ENCODE assay signal across 46 mouse cellular contexts in the genomic region with DNA sequence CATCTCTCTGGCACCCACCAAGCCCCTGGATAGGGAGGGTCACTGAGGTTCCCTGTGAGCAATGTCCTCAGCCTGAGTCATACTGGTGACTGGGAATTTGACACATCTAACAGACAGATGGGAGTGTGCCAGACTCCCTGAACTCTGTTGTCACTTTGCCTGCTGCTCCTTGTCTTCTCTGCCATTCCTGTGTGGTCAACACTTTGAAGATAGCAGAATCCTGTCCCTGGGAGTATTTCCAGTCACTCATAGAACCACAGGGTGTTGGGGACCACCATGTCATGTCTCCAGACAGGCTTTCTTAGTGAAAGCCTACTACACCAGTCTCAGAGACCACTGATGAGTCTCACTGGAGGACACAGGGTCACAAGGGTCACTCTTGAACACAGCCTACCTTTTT. TPM values are rescaled to one million over a fixed set of nuclear protein-coding genes. Genes with fewer than 3 reads are reported as not detected.
"Had no signal": no experiment of that assay in that cellular context is flagged by ENCODE, and none has a peak within 500 bp of the region (broad histone marks: within the 10 kb centered on the region; RNA-seq: fewer than 3 reads in every experiment).

No protein-coding gene starts in this region.

- H3K9ac ChIP-seq: limb, embryonic 12.5 days; limb, embryonic 13.5 days; limb, embryonic 15.5 days; liver, embryonic 12.5 days; liver, embryonic 13.5 days; liver, embryonic 14.5 days; liver, embryonic 15.5 days; liver, postnatal 0 days; lung, embryonic 14.5 days; lung, embryonic 15.5 days; midbrain, embryonic 12.5 days; midbrain, embryonic 13.5 days; midbrain, embryonic 15.5 days; neural tube, embryonic 12.5 days; neural tube, embryonic 13.5 days had no signal

- DNase-seq: left cerebral cortex, postnatal 4 days; liver, embryonic 13.5 days; liver, postnatal 0 days; lung, adult 18-20 months; lung, adult 2 months; lung, embryonic 14.5 days; lung, postnatal 10 days; lung, postnatal 14 days; lung, postnatal 36 days; lung, postnatal 4 days; midbrain, embryonic 14.5 days had no signal

- H3K4me1 ChIP-seq: limb, embryonic 10.5 days; limb, embryonic 12.5 days; limb, embryonic 13.5 days; limb, embryonic 15.5 days; liver, embryonic 12.5 days; liver, embryonic 13.5 days; liver, embryonic 15.5 days; lung, embryonic 15.5 days; megakaryocyte, embryonic 14.5 days; midbrain, embryonic 12.5 days; midbrain, embryonic 13.5 days; midbrain, embryonic 15.5 days; neural tube, embryonic 12.5 days; neural tube, embryonic 13.5 days had no signal

- H3K4me3 ChIP-seq: limb, embryonic 10.5 days; limb, embryonic 12.5 days; limb, embryonic 13.5 days; limb, embryonic 15.5 days; liver, embryonic 12.5 days; liver, embryonic 13.5 days; liver, embryonic 15.5 days; lung, embryonic 15.5 days; megakaryocyte, embryonic 14.5 days; midbrain, embryonic 10.5 days; midbrain, embryonic 12.5 days; midbrain, embryonic 13.5 days; midbrain, embryonic 15.5 days; myocyte; neural tube, embryonic 12.5 days; neural tube, embryonic 13.5 days had no signal

- H3K27ac ChIP-seq: limb, embryonic 10.5 days; limb, embryonic 12.5 days; limb, embryonic 13.5 days; limb, embryonic 15.5 days; liver, embryonic 12.5 days; liver, embryonic 13.5 days; liver, embryonic 14.5 days; liver, embryonic 15.5 days; lung, embryonic 15.5 days; macrophage; midbrain, embryonic 10.5 days; midbrain, embryonic 12.5 days; midbrain, embryonic 13.5 days; midbrain, embryonic 15.5 days; neural tube, embryonic 12.5 days; neural tube, embryonic 13.5 days had no signal

- H3K4me2 ChIP-seq: limb, embryonic 12.5 days; limb, embryonic 13.5 days; limb, embryonic 15.5 days; liver, embryonic 11.5 days; liver, embryonic 12.5 days; liver, embryonic 13.5 days; liver, embryonic 15.5 days; lung, embryonic 14.5 days; lung, embryonic 15.5 days; midbrain, embryonic 11.5 days; midbrain, embryonic 12.5 days; midbrain, embryonic 13.5 days; midbrain, embryonic 15.5 days; neural tube, embryonic 12.5 days; neural tube, embryonic 13.5 days had no signal

- H3K9me3 ChIP-seq: limb, embryonic 10.5 days; limb, embryonic 12.5 days; limb, embryonic 13.5 days; limb, embryonic 15.5 days; liver, embryonic 12.5 days; liver, embryonic 13.5 days; liver, embryonic 15.5 days; lung, embryonic 15.5 days; megakaryocyte, embryonic 14.5 days; midbrain, embryonic 10.5 days; midbrain, embryonic 12.5 days; midbrain, embryonic 13.5 days; midbrain, embryonic 15.5 days; neural tube, embryonic 12.5 days; neural tube, embryonic 13.5 days had no signal

- H3K36me3 ChIP-seq: limb, embryonic 10.5 days; limb, embryonic 12.5 days; limb, embryonic 13.5 days; limb, embryonic 15.5 days; liver, embryonic 12.5 days; liver, embryonic 13.5 days; liver, embryonic 15.5 days; lung, embryonic 15.5 days; midbrain, embryonic 10.5 days; midbrain, embryonic 12.5 days; midbrain, embryonic 13.5 days; midbrain, embryonic 15.5 days; neural tube, embryonic 12.5 days; neural tube, embryonic 13.5 days had no signal

- H3K27me3 ChIP-seq: limb, embryonic 12.5 days; limb, embryonic 13.5 days; limb, embryonic 15.5 days; liver, embryonic 12.5 days; liver, embryonic 13.5 days; liver, embryonic 15.5 days; lung, embryonic 15.5 days; midbrain, embryonic 12.5 days; midbrain, embryonic 13.5 days; midbrain, embryonic 15.5 days; neural tube, embryonic 12.5 days; neural tube, embryonic 13.5 days had no signal

- ATAC-seq: liver, embryonic 12.5 days; liver, postnatal 0 days; lung, postnatal 0 days; midbrain, embryonic 13.5 days; midbrain, embryonic 15.5 days; midbrain, embryonic 16.5 days had no signal

RNA-seq across cellular contexts. Expression of a gene that starts 4.9 kb away (rescaled TPM):
- total RNA-seq: left cerebral cortex, postnatal 10 days; left cerebral cortex, postnatal 14 days; left cerebral cortex, postnatal 25 days; left cerebral cortex, postnatal 36 days; left cerebral cortex, postnatal 4 days; megakaryocyte progenitor cell, adult 5-6 weeks; megakaryocyte, adult 5-6 weeks; megakaryocyte-erythroid progenitor cell, adult 5-6 weeks; midbrain, postnatal 0 days; monocyte, adult 5-6 weeks had no signal
- polyA plus RNA-seq: limb, embryonic 10.5 days; limb, embryonic 11.5 days; limb, embryonic 12.5 days; limb, embryonic 13.5 days; limb, embryonic 14.5 days; limb, embryonic 15.5 days; lung, embryonic 14.5 days; lung, embryonic 15.5 days; lung, postnatal 0 days; macrophage; midbrain, embryonic 10.5 days; midbrain, embryonic 11.5 days; midbrain, embryonic 12.5 days; midbrain, embryonic 13.5 days; midbrain, embryonic 14.5 days; midbrain, embryonic 15.5 days; midbrain, embryonic 16.5 days; midbrain, postnatal 0 days; myocyte; neural tube, embryonic 11.5 days; neural tube, embryonic 12.5 days; neural tube, embryonic 13.5 days had no signal

RNA-seq across cellular contexts. Expression of a gene that starts 8.3 kb away (rescaled TPM):
- total RNA-seq: left cerebral cortex, postnatal 10 days; left cerebral cortex, postnatal 14 days; left cerebral cortex, postnatal 4 days; megakaryocyte progenitor cell, adult 5-6 weeks; megakaryocyte, adult 5-6 weeks; megakaryocyte-erythroid progenitor cell, adult 5-6 weeks; midbrain, postnatal 0 days; monocyte, adult 5-6 weeks had no signal
- polyA plus RNA-seq: limb, embryonic 10.5 days; limb, embryonic 11.5 days; limb, embryonic 12.5 days; limb, embryonic 13.5 days; limb, embryonic 14.5 days; limb, embryonic 15.5 days; liver, embryonic 11.5 days; liver, embryonic 12.5 days; liver, embryonic 13.5 days; liver, embryonic 15.5 days; liver, embryonic 16.5 days; lung, adult 2 months; lung, embryonic 14.5 days; lung, embryonic 15.5 days; lung, embryonic 16.5 days; lung, postnatal 0 days; macrophage; midbrain, embryonic 10.5 days; midbrain, embryonic 11.5 days; midbrain, embryonic 12.5 days; midbrain, embryonic 13.5 days; midbrain, embryonic 14.5 days; midbrain, embryonic 15.5 days; midbrain, embryonic 16.5 days; midbrain, postnatal 0 days; myocyte; neural tube, embryonic 11.5 days; neural tube, embryonic 12.5 days; neural tube, embryonic 13.5 days had no signal

RNA-seq across cellular contexts. Expression of a gene that starts 22.0 kb away (rescaled TPM):
- total RNA-seq: megakaryocyte-erythroid progenitor cell, adult 5-6 weeks had no signal
- polyA plus RNA-seq: macrophage had no signal

RNA-seq across cellular contexts. Expression of a gene that starts 31.1 kb away (rescaled TPM):
- total RNA-seq: left cerebral cortex, postnatal 10 days; left cerebral cortex, postnatal 14 days; left cerebral cortex, postnatal 25 days; left cerebral cortex, postnatal 36 days; left cerebral cortex, postnatal 4 days; megakaryocyte progenitor cell, adult 5-6 weeks; megakaryocyte, adult 5-6 weeks; megakaryocyte-erythroid progenitor cell, adult 5-6 weeks; midbrain, postnatal 0 days; monocyte, adult 5-6 weeks had no signal
- polyA plus RNA-seq: limb, embryonic 10.5 days; limb, embryonic 11.5 days; limb, embryonic 12.5 days; limb, embryonic 13.5 days; lung, embryonic 14.5 days; lung, embryonic 15.5 days; lung, embryonic 16.5 days; lung, postnatal 0 days; macrophage; midbrain, embryonic 10.5 days; midbrain, embryonic 11.5 days; midbrain, embryonic 12.5 days; midbrain, embryonic 13.5 days; midbrain, embryonic 14.5 days; midbrain, embryonic 15.5 days; midbrain, embryonic 16.5 days; midbrain, postnatal 0 days; myocyte; neural tube, embryonic 11.5 days; neural tube, embryonic 12.5 days; neural tube, embryonic 13.5 days had no signal
